Mouse (Mus musculus): Measurements from ENCODE around the gene Ttc33.
"Not testable (repeated sequence)": the region's sequence is repeated elsewhere in the genome, so short reads cannot be mapped to it uniquely, and the experiment has no call there.

The Ttc33 gene

DNA sequence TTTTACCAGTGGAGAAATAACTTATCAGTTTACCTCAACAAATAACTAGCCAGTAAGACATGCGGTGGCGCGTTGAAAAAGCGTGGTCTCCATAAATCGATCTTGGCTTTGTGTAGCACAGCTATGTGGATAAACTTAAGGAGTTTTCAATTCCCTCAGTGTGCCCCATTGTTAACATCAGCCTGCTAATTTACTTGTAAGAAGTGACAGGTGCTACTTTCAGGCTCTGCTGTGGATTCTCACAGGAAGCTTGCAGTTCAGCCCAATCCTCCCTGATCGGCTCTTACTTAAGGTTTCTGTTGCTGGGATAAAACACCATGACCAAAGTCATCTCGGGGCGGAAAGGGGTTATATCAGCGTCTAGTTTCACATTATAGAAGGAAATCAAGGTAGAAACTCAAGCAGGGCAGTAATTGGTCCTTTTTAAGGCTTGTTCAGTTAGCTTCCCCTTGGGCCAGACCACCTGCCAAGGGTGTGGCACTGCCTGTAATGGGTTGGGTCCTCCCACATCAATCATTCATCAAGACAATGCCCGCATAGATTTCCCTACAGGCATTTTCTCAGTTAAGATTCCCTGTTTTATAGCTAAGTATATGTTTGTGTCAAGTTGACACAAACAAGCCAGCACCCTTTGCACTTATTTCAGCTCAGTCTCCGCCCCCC, 526 bp upstream of the Ttc33 start:
- peak; percentile 21 for DNase-seq (ENCODE audit: low read depth, low spot score)

DNA sequence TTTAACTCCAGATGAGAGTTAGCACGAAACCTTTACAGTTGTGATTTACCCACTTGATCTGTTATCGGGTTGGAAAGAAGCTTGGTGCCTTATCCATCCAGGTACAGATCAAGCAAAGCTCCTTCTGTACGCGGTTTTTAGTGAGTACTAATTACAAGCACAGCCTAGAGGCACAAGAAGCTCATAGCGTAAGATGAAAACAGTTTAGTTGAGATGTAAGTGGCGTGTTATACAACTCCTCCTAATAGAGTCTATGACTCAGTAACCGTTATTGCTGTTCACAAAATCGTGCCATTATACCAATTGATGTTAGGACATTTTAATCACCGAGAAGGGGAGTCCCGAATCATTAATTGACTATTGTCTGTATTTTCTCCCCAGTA, 959 bp downstream of the Ttc33 start:
- no peak for DNase-seq (ENCODE audit: low read depth, low spot score)

DNA sequence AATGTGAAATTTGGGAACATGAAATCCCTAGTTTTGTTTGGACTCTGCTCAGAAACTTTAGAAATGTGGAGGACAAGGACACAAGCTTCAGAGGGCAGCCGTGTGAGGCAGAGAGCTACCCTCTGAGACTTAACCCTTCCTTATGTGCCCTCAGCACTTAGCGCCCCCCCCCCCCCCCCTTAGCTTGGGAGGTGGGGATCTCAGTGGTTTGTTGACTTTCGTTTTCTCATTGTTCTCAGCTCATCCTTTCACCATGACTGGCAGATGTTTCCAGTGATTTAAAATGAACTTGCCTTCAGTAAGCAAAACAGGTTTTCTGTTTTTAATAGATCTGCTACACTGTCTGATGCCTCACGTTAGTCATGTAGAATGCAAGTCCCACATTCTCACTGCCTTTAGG, 1.8 kb downstream of the Ttc33 start:
- no peak for DNase-seq (ENCODE audit: low read depth, low spot score)

DNA sequence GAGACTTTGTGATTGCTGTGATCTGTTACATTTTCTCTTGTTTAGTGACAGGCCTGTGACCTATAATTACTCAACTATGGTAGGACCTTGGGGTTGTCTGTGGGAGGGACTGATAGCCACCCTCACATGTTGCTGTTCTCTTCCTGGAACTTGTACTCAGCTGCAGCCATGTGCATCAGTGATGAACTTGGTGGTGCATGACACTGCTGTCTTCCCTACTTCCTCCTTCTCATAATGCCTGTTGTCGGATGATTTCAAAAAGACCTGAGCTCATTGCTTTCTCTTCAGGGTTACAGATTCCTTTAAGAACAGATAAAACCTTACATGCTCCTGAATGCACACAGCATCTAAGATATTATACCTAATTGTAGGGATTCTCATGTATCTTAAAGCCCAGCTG, 2.7 kb downstream of the Ttc33 start:
- DNase-seq (ENCODE audit: low read depth, low spot score) = no peak

DNA sequence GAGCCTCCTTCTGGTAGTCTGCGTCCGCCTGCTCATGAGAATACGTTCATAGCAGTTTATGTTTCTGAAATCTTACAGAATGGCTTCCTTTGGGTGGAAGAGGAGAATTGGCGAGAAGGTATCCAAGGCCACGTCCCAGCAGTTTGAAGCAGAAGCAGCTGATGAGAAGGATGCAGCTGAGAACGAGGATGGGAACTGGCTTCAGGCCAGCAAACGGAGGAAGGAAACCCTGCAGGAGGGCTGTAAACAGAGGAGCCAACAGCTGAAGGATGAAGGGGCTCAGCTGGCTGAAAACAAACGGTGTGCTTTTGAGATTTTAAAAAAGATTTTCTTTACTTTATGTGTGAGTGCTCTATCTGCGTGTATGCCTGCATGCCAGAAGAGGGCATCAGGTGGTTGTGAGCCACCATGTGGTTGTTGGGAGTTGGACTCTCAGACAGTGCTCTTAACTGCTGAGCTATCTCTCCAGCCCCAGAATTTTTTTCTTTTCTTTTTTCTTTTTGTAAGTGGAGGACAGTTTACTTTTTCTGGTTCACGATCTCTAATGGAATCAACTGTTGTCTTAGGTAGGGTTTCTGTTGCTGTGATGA, 4.3 kb downstream of the Ttc33 start:
- no peak for DNase-seq (ENCODE audit: low read depth, low spot score)

DNA sequence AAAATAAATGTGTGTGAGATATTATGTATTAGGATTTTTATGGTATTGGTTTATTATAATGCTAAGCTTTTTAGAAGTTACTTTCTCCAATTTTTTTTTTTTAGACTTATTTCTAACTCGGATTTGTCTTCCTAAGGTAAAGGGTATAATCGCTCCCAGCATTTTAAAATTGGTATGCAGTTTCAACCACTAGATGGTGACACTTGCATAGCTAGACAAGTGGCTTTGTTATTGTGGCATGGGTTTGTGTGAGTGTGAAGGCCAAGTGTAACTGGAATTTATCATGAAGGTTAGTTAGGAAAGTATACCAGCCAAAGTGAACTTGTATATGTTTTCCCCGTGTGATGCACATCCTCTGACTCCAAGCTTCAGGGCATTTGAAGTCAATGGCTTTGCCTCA, 8.5 kb downstream of the Ttc33 start:
- DNase-seq (ENCODE audit: low read depth, low spot score) = no peak

DNA sequence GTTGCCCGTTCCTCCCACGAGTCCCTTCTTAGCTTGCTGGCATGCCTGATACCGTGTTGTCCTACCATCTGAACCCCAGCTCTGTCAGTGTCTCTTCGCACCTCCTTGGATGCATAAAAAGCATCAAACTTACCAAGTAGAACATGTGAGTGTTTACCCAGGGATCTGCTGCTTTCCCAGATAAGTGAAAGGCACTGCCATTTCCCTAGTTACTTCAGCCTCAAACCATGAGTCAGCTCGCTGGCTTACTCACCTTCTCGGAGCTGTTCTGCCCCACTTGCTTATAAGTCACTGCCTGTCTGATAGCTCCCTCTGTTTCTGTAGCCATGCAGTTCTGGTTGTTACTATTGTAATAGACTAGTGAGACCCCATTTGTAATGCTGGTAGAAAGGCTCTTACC, 9.1 kb downstream of the Ttc33 start:
- DNase-seq (ENCODE audit: low read depth, low spot score) = no peak

DNA sequence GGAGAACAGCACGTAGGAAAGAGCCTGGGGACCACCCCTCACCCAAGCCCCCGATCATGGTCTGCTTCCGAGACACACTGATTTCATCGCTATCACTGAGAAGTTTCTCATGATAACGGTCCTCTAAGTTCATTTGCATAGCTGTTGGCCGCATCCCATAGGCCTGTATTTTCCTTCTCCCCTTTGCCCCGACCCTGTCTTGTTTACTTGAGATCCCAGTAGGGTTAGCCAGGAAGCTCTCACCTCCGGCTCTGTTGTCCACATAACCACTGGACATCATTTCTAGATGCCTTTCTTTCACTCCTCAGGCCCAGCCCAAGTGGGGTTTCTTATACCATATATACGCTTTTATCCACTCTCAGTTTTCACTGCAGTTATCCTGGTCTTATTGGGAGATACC, 9.6 kb downstream of the Ttc33 start:
- no peak for DNase-seq (ENCODE audit: low read depth, low spot score)

DNA sequence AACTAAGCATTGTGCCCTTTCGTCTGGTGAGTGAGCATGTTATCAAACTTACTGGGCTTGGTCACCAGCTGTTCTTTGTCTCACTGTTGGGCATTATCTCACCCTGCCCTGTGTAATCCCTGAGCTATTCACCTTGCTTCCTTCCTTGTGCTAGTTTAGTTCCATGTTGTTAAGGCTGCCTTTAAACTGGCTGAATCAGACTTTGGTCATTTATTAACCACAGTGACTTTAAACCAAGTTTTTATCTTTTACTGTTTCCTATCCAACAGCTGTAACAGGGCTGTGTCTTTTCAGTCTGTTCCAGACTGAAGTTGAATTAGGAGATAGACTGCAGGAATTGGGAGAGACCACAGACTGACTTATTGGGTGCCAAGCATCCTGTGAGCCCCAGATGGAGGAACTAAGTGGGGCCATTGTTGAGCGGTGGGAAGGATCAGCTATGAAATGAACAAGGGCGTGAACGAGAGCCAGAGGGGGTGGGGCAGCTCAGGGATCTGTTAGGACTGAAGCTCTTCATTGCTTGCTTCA, 10.7 kb downstream of the Ttc33 start:
- DNase-seq (ENCODE audit: low read depth, low spot score) = no peak

DNA sequence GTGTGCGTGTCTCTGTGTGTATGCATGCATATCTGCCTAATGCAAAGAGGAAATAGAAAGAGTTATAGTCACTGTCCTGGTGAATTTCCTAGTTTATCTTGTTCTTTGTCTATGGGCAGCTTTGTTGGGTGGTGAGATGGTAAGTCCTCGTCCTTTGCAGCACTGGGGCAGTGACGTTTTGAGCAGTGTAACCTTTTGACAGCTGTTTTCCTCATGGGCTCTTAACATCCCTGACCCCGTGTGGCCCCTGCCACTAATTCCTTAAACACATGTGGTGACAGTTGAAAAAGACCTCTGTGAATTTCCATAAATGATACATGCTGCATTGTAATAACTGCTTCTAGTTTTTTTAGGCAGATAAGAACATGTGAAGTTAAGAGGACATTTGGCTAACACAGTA, 11.4 kb downstream of the Ttc33 start:
- DNase-seq (ENCODE audit: low read depth, low spot score) = no peak

DNA sequence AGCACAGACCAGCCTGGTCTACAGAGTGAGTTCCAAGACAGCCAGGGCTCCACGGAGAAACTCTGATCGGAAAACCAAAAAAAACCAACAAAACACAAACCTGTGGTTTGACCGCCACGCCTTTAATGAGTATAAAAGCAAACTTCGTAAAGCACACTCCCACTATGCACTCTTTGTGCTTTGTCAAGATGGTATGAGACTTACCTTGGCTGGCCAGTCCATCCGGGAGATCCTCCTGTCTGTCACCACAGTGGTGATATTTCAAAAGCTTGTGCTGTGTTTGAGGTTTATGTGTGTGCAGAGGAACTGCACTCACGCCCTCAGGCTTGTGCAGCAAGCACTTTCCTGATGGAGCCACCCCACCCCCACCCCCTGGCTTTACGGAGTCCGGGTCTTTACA, 19.9 kb downstream of the Ttc33 start:
- no peak for DNase-seq (ENCODE audit: low read depth, low spot score)

DNA sequence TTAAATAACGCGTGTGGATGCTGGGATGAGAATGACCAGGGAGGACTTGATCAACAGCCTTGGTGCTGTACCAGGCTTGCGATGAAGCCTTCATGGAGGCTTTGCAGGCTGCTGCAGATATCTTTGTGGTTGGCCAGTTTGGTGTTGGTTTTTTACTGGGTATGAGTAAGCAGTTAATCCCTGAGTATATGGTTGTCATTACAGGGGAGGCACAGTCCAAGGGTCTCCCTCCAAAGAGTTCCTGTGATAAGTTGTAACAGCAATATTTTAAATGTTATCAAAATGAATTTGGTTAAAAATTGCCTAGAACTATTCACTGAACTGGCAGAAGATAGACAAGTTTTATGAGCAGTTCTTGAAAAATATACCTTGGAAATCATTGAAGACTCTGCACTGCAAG, 23.8 kb downstream of the Ttc33 start:
- DNase-seq (ENCODE audit: low read depth, low spot score) = no peak

DNA sequence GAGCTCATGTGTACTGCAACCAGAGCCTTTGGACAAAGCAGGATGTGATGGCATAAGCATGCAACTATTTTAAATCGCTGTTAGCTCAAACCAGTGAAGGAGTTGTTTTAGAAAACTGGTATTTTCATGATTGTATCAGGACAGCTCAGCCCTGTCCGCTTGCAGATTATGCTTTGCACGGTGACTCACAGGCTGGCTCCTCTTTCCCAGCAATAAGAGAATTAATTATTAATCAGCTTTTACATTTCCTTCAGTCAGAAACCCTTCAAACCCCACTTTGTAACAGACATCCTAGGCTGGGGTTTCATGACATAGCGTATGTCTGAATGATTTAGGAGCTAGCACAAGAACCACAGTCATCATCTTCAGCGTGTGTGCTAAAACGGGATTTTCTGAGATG, 35.2 kb downstream of the Ttc33 start:
- DNase-seq (ENCODE audit: low read depth, low spot score) = no peak

DNA sequence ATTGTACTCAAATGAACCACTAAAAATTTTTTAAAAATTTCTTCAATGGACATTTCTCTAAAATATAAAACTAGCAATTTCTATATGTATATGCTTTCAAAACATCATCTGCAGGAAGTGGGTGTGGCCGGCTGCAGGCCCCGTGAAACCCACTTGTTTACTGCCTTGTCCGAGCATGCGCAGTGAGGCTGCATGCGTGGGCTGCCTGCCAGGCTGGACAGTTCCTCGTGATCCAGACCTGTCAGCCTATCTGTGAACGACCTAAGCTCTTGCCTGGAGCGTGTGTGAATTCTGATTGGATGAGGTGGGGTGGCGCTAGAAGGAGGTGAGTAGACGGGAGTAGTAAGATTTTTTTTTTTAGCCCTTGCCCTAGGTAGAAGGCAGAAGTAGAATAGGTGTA, 45.4 kb downstream of the Ttc33 start:
- not testable (repeated sequence) for DNase-seq (ENCODE audit: low read depth, low spot score)

DNA sequence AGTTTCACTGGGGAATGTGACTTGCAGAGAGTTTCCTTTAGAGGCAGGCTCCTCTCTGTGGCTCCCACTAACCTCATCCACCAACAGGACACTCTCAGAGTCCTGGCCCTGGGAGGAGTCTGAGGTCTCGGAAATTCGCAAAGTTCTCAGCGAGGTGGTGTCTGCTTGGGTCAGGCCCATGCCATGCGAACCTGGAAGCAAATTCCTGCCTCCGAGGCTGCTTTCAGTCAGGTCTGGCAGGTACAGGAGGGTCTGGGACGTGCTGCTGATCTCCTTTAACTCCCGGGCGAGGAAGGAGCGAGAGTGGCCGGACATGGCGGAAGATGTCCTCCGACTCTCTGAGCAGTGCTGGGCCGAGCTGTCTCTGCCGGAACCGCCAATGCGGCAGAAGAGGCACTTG, 49.3 kb downstream of the Ttc33 start:
- no peak for DNase-seq (ENCODE audit: low read depth, low spot score)

DNA sequence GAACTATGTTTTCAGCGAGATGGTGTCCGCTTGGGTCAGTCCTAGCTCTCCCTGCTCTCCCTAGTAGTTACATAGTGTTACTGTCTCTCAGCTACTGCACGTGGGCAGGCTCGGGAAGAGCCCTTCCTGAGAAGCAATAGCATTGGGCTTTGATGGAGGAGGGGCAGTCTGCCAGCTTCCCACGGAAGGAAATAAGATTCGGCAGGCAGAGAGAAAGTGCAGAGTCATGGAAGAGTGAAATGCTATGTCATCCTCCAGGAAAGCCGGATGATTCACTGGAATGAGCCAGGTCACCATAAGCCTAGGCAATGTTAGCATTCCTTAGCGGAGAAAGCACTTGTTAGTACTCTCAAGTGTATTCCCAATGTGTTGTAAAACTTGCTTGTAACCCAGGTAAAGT, 50.2 kb downstream of the Ttc33 start:
- DNase-seq (ENCODE audit: low read depth, low spot score) = no peak

DNA sequence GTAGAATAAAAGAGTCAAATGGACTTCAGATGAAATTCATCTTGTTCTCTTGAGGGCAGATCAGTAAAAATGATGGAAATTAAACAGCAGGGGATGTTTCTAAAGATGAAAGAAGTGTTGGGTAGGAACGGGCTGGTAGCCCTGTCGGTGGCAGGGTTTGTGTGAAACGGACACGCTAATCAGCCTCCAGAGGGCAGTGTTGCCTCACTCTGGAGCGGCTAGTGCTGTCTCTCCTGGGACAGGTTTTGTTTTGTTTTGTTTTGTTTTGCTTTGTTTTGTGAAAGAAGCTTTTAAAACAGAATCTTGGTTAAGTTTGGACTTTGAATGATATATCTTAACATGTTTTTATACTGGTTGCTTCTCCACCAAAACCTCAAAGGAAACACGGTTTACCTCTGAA, 51.2 kb downstream of the Ttc33 start:
- DNase-seq (ENCODE audit: low read depth, low spot score) = peak; percentile 75

DNA sequence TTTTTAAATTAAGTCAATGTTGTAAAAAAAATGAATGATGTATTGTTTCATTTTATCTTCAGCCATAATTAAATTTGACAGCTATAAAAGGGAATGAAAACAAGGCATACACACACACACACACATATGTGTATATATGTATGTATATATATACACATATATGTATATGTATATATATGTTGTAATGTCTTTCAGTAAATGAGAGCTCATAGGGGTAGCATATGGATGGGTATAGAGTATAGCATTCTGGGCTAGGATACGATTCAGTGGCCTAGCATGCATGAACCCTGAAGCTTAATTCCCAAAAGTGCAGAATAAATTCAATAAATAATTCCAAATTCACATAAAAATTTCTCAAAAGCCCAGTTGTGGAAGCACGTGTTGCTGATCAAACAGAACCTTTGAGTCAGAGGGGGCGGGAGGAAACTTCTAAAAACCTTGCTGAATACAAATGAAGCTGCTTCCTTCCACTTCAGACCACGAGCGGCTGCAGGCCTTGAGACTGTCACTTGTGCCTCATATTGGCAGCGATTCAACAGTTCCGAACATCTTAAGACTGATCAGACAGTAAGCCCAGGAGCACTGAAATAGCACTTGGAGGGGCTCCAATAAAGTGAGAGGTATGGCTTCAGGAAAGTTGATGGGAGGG, 51.8 kb downstream of the Ttc33 start:
- DNase-seq (ENCODE audit: low read depth, low spot score) = no peak

DNA sequence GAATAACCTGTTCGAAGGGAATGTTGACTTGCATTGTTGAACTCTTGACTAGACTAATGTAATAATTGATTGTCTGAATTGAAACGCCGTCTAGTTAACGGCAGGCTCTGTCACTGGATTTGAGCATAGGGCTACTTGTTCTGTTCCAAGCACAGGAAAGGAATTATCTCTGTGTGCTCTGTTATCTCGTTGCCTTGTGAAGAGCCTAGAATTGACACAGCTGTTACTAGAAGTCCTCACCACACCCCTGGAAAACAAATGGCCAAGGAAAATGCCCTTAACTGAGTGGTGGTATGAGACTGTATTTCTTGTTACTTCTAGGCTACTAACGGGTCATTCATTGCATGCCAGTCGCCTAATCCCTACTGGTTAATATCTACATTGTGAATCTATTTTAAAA, 52.7 kb downstream of the Ttc33 start:
- DNase-seq (ENCODE audit: low read depth, low spot score) = no peak

DNA sequence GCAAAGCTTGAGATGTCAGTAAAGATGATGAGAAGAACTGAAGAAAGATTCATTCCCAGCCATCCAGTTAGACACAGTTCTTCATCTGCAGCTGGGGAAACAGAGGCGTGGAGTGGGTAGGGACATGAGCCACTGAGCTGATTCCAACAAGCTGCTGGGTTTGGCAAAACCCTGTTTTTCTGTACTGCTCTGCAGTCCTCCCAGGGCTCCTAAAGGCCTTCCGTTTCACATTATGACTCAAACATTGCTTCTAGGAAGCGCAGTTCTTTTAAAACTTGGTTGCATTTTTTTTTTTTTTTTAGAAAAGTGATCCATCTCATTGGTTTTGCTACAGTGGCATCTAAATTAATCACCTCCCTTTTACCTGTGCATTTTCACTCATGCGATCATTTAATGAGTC, 53.2 kb downstream of the Ttc33 start:
- DNase-seq (ENCODE audit: low read depth, low spot score) = no peak

DNA sequence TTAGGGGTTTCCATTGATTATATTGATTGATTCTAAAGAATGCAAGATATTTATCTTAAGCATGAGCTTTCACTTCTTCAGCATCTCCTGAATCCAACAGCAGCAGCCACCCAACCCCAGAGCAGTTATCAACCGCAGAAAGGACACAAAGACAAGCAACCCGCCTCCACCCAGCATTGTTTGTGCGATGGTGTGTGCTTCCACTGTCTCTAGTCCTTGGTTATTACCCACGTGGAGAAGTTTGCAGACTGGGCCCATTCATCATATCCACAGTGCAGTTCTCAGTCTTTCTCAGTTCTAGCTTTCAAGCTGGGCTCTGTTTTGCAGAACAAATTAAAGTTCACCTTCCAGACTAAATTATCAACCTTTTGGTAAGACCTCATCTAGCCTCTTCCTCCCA, 54.0 kb downstream of the Ttc33 start:
- no peak for DNase-seq (ENCODE audit: low read depth, low spot score)

DNA sequence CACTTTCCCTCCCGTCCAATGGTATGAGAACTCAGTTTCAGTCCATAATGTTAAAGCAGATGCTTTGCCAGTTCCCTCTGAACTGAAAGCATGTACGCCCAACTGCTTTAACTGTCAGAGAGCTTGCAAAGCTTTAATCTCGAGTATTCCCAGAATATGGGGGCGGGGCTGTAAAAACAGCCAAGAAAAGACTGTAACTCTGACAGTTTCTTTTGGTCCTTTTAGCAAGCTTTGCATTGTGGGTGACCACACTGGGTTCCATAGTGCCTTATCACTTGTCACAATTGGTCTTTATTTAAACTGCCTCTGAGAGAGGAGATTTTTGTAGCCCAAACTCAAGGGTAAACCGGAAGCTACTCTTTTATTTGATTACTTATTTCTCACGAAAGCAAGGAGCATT, 54.6 kb downstream of the Ttc33 start:
- DNase-seq (ENCODE audit: low read depth, low spot score) = no peak

DNA sequence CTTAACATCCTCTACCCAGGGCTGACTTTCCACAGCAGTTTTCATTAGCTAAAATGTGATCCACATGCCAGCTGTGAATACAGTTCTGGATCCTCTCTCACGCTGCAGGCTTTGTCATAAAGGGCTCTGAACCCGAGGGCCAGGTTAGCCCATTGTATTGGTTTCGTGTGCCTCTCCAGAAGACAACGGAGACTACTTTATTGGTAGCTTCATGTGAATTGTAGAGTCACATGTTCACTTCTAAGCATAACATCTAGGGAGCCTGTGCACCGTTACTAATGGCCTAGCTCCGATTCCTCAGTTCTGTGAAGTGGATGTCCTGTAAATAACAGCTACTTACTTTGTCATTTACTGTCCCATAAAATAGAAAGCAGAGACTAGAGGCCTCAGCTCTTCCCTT, 55.0 kb downstream of the Ttc33 start:
- DNase-seq (ENCODE audit: low read depth, low spot score) = no peak
